ENCODE assay signal across 22 mouse cellular contexts in the genomic region with DNA sequence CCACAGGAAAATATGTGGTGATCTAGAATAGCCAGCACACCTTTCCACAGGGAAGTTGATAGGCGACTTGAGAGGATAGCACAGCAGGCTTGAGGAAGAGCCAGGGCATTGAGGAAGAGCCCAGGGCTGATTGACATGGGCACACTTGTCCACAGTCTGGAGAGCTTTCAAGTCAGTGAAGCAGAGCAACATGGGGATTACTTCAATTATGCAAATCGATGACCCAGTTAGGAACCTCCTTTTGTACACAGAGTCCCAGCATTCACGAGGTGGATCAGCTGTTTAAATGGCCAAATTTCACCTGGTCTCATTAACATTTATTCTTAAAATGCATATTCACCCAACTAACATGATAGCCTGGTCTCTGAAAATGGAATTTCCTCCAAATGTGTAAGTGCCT.
"Had no signal": no experiment of that assay in that cellular context is flagged by ENCODE, and none has a peak within 500 bp of the region (broad histone marks: within the 10 kb centered on the region; RNA-seq: fewer than 3 reads in every experiment).

No protein-coding gene starts in this region.

- H3K27ac ChIP-seq: heart, embryonic 10.5 days; hindbrain, embryonic 10.5 days; hindbrain, embryonic 13.5 days; hindbrain, embryonic 15.5 days; intestine, embryonic 15.5 days; layer of hippocampus, adult 2 months; limb, embryonic 13.5 days; limb, embryonic 15.5 days; liver, embryonic 12.5 days had no signal

- DNase-seq: gastrocnemius, postnatal 14 days; gastrocnemius, postnatal 36 days; heart, adult 18-20 months; heart, postnatal 10 days; heart, postnatal 4 days; kidney, adult 18-20 months; kidney, postnatal 10 days; kidney, postnatal 25 days; kidney, postnatal 4 days; left cerebral cortex, postnatal 4 days had no signal

- H3K4me1 ChIP-seq: heart, embryonic 10.5 days; heart, embryonic 12.5 days; hindbrain, embryonic 10.5 days; hindbrain, embryonic 13.5 days; hindbrain, embryonic 15.5 days; intestine, embryonic 15.5 days; limb, embryonic 13.5 days; limb, embryonic 15.5 days; liver, embryonic 12.5 days had no signal

- H3K9me3 ChIP-seq: heart, embryonic 10.5 days; hindbrain, embryonic 10.5 days; hindbrain, embryonic 13.5 days; hindbrain, embryonic 15.5 days; intestine, embryonic 15.5 days; limb, embryonic 15.5 days; liver, embryonic 12.5 days had no signal

- H3K36me3 ChIP-seq: heart, embryonic 10.5 days; heart, embryonic 12.5 days; hindbrain, embryonic 10.5 days; hindbrain, embryonic 13.5 days; hindbrain, embryonic 15.5 days; intestine, embryonic 15.5 days; limb, embryonic 13.5 days; limb, embryonic 15.5 days; liver, embryonic 12.5 days had no signal

- H3K4me3 ChIP-seq: heart, embryonic 10.5 days; heart, embryonic 12.5 days; hindbrain, embryonic 10.5 days; hindbrain, embryonic 13.5 days; hindbrain, embryonic 15.5 days; intestine, embryonic 15.5 days; layer of hippocampus, adult 2 months; limb, embryonic 13.5 days; limb, embryonic 15.5 days; liver, embryonic 12.5 days had no signal

- ATAC-seq: inflammation-experienced regulatory T-cells, adult 6 months; intestine, embryonic 15.5 days; intestine, postnatal 0 days; liver, embryonic 12.5 days had no signal

- H3K27me3 ChIP-seq: heart, embryonic 12.5 days; hindbrain, embryonic 13.5 days; hindbrain, embryonic 15.5 days; intestine, embryonic 15.5 days; limb, embryonic 13.5 days; limb, embryonic 15.5 days; liver, embryonic 12.5 days had no signal

- H3K4me2 ChIP-seq: heart, embryonic 12.5 days; hindbrain, embryonic 13.5 days; hindbrain, embryonic 15.5 days; intestine, embryonic 15.5 days; limb, embryonic 13.5 days; limb, embryonic 15.5 days; liver, embryonic 12.5 days had no signal

- H3K9ac ChIP-seq: heart, embryonic 12.5 days; hindbrain, embryonic 13.5 days; hindbrain, embryonic 15.5 days; intestine, embryonic 15.5 days; limb, embryonic 13.5 days; limb, embryonic 15.5 days; liver, embryonic 12.5 days had no signal
